Mouse (Mus musculus) large intestine, adult 2 months (tissue): ENCODE measurements around the gene Fam19a5. TPM values are rescaled to one million over a fixed set of nuclear protein-coding genes. Genes with fewer than 3 reads are reported as not detected.

Experiments used
- DNase-seq: peaks from one replicate; pipeline ENCODE4 v3.0.0-alpha.2; 2012; ENCODE audit warnings: low read depth, low spot score
- WGBS: fragments of 180-500 bp; shearing (Covaris S2); methylation state at CpG from one replicate; pipeline ENCODE4 v1.1.7; 2018; 5-methylcytosine and 5-hydroxymethylcytosine counted together
- polyA plus RNA-seq: library from polyadenylated mRNA; depleted of rRNA; stranded (reverse); fragments of >200 nt; gene quantifications from 2 replicates; pipeline ENCODE4 v1.2.3, GENCODE M21; 2012

Fam19a5 gene
- polyA plus RNA-seq, 1 experiment, result 2.0 TPM

DNA sequence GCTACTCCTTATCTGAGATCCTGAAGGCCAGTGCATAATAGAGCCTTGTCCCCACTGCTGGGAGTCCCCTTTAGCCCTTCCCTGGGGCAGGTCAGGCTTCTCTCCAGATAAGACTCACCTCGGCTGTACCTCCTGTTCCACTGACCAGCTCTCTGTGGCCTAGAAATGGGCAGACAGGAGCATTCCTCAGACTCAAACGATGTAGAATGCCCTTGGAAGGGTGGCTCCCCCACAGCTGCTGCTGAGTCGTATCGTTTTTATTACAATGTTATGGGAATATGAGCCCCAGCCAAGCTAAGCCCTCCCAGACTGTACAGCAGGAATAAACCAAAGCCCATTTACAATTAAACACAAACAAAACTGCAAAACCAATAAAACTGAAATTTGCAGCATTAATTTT, 167.7 kb downstream of the Fam19a5 start:
- WGBS, result 38% methylated on average over 4 of the region's 4 CpGs
- no peak for DNase-seq

DNA sequence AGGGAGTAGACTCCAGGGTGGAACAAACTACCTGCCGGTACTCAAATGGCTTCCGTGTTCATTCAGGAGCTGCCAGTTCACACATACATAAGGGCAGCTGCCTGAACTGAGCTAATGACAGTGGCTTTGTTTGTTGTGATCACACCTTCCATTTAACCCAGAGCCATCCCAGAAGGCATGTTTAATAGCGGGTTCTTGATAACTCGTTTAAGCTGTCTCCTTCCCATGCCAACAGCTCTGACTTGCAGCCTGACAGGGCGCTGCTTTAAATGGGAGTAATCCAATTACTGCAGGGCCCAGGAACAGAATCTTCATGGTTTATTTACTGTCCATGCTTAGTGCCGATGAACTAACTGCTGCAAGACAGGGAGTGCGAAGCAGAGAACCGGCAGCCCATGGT, 168.1 kb downstream of the Fam19a5 start:
- 70% methylated on average over 8 of the region's 8 CpGs for WGBS

DNA sequence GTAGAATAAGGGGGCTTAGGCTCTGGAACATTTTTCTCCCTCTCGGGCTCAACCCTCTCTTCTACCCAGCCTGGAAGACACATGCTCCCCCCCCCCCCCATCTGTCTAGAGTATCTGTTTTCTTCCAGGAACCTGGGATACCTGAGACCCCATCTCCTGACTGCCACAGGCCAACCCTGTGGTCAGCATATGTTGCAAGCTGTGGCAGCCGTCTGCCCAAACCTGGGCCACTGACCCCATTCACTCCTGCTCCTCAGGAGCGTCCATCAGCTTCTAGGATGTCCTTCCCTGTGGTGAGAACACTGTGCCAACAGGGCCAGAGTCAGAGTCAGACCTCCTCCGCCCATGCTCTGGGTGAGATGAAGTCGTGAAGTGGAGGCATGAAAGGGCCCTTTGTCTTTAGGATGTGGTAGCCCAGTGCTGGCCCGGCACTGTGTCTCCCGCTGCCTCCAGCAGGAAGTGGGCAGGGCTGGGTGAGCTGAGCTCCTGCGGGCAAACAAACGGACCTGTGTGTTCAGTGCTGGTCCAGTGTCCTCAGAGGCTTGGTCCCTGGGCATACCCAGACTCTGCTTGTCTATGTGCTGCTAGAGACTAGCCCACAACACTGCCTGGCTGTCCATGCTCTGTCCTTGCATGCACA, 171.1 kb downstream of the Fam19a5 start:
- no peak for DNase-seq
- 46% methylated on average over 9 of the region's 9 CpGs for WGBS

More for the DNA sequence above, 168.1 kb downstream of the Fam19a5 start:
- DNase-seq, result no peak

DNA sequence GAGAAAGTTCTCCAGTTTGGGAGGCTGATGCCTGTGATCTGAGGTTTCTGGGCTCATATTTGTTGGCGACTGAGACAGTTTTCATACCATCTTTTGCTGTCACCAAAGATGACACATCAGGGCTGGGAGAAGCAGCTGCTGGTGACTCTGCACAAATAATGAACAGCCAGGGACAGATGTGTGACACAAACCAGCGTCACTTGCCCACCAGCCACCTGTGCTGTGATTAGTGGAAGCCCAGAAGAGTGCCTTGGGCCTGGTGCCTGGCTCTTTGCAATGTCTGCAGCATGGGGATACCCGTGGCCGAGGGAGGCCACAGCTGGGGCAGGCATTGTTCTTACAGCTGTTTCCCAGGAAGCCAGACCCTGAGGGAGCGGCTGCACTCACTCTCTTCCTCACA, 173.0 kb downstream of the Fam19a5 start:
- WGBS, result 52% methylated on average over 5 of the region's 5 CpGs
- DNase-seq, result no peak

DNA sequence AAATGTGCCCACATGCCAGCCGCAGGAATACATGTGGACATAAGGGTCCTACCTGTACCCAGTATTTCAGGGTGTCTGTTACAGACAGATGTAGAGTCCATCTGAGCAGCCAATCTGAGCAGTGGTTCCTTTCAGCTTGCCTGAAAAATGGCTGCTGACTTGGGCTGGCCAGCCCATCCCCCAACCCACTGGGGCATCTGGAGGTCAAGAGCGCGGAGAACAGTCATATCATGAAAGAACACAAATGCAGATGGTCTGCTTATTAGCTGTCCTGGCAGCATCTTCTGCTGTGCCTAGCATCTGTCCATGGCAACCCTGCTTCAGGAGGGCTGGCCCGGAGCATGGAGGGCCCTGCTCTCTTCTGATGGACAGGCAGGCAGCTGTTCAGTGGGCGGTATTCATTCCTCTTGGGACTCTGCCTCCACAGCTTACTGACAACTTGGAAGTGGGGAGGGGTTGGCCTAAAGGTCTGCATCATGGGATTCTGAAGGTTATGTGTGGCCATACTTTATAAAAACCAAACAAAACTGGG, 179.4 kb downstream of the Fam19a5 start:
- WGBS, result 83% methylated on average over 5 of the region's 5 CpGs
- DNase-seq, result no peak

DNA sequence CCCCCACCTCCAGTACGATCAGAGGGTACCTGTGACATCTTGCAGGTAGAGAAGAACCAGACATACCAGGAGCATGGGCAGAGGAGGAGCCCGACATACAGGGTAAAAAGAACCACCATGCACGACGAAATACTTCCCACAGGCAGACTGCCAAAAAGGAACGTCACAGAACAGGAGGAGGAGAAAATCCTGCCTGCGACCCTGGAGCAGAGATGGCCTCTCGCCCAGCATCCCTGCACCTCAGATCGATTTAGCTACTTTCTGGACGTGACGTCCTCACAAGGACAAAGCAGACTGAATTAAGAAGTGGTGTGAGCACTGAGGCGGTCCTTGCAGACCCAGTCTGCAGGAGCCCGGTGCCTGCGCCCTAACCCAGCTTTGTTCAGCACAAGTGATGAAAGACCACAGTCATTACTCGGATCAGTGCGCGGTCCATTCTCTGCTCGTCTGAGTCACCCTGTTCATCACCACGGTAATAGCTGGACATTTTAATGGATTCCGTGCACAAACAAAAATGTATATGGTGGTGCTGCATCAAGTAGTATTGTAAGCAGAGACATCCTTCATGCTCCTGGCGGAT, 182.6 kb downstream of the Fam19a5 start:
- 80% methylated on average over 20 of the region's 20 CpGs for WGBS
- DNase-seq, result no peak

DNA sequence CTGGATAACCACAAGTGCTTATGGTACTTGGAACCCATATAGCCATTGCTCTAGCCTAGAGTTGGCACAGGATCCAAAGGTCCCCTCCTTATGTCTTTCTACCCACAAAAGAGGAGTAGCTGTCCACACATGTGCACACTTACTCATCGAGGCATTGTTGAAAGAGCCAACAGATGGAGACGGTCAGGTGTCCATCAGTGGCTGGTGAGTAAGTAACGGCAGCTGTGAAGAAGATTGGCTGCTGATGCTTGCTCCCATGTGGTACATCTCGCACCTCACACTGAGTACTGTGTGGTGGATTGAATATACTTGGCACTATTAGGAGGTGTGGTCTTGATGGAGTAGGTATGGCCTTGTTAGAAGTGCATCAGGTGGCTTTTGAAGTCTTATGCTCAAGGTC, 192.2 kb downstream of the Fam19a5 start:
- DNase-seq, result no peak
- WGBS, result 90% methylated on average over 4 of the region's 4 CpGs

DNA sequence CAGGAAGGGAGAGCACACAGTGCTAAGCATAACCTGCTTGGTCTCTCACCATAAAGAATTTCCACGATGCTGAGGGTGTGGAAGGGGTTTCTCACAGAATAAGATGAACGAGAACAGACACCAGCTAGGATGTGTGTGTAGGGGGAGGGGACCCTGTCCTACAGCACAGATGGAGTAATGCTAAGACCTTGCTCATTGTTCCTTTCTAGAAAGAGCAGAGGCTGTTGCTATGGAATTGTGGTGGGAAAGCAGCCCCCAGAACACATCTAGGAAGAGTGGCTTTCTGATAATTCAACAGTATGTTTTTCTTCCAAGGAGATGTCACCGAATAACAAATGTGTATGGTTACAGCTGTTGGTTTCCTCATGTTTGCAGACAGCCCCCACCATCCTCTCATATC, 211.4 kb downstream of the Fam19a5 start:
- WGBS, result 69% methylated on average over 3 of the region's 3 CpGs
- DNase-seq, result no peak

DNA sequence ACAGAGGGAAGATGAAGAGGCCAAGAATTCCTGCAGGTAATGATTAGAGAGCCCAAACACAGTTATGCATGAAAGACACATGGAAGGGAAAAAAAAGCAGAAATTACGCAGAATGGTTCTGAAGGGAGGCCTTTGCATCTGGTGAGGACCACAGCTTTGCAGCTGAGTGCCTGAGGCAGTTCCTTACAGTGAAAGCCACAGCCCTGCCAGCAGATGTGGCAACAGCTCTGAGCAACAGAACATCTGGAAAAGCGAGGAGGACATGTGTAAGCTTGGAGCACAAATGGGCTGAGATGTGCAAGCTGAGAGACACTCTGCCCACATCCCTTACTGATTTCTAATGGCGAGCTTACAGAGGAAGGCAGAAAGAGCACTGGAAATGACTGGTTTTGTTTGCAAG, 221.8 kb downstream of the Fam19a5 start:
- 83% methylated on average over 3 of the region's 3 CpGs for WGBS
- DNase-seq, result no peak

DNA sequence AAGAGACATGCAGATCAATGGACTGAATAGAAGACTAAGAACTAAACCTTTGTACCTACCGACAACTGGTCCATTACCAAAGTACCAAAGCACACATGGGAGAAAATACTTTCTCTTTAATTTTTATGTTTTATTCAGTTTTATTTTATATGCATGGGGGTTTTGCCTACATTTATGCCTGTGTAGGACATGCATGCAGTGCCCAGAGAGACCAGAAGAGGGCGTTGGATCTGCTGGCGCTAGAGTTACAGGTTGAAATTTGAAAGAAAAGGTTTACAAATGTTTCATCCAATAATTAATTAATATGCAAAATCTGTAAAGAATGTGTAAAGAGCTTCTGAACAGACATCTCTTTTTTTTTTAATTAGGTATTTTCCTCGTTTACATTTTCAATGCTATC, 229.9 kb downstream of the Fam19a5 start:
- 60% methylated on average over 4 of the region's 4 CpGs for WGBS

DNA sequence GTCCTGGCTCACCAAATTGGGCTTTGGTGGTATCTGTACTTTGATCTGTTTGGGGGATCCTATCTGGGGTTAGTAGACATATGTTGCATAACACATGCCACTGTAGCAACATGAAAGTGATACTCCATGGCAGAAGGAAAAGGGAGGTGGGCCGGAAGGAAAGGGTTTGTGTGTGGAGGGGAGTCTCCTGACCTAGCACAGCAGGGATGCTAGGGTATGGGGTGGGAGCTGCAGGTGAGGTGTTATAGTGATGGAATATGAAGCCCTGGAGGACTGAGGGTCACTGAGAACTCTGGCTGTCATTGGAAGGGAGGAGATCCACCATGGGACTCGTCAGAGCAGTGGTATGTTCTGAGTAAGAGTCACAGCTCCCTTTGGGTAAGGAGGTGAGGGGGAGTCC, 239.2 kb downstream of the Fam19a5 start:
- DNase-seq, result no peak
- 81% methylated on average over 2 of the region's 2 CpGs for WGBS

More for the DNA sequence above, 229.9 kb downstream of the Fam19a5 start:
- no peak for DNase-seq

DNA sequence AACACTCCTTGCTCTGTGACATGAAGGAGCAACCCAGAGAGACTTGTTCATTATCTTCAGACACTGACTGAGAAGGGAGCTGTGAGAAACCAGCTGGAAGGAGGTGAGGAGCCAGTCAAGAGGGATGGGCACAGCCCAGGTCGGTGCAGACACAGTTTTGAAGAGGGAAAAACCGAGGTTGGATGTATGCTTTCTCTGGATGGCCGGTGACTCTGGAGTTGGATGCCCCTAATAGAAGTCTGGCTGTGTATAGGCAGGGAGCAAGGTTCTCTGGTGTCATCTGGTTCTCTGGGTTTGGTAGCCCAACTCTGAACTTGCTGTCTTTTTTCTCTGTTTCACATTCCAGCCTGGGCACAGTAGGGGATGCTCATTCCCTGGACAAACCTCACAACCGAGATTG, 245.6 kb downstream of the Fam19a5 start:
- 58% methylated on average over 4 of the region's 4 CpGs for WGBS
- DNase-seq, result no peak

DNA sequence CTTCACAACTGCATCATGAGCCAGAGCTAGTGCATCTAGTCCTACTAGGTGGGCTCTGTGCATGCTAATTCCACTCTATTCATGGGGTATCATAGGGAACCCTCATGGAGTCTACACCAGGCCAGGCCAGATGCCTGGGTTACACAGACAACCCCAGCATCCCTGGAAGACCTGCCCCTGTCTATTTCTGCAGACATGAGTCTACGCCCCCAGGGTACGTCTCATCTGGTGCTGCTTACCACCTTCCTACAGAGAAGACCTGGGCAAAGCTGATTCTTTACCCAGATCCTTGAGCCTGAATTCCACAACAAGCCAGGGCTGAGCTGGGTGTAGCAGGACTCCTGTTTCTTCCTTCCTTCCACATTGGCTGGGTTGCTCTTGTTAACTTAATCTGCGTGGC, 249.6 kb downstream of the Fam19a5 start:
- no peak for DNase-seq
- 91% methylated on average over 3 of the region's 3 CpGs for WGBS

DNA sequence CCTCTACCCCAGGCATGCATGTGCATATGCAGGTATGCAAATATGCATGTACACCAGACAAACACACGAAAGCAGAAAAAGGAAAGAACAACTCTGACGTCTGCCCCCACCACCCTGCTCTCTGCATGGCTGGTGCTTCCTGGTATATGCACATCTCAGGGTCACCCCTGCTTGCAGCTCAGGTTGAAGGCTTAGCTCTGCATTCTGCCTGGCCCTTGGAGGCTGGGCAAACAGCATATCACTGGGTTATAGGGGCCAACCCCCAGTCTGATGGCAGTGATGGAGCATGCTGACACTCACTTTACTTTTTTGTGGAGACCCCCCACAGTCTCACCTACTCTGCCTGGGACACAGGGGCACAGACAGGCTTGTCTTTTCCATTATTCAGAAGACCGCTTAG, 252.5 kb downstream of the Fam19a5 start:
- WGBS, result 76% methylated on average over 3 of the region's 3 CpGs
- no peak for DNase-seq
